Mouse (Mus musculus): ENCODE data around the gene Fam208b. TPM values are rescaled to one million over a fixed set of nuclear protein-coding genes. Genes with fewer than 3 reads are reported as not detected.

Gene Fam208b
- polyA plus RNA-seq, 1 experiment: 0.74 TPM

DNA sequence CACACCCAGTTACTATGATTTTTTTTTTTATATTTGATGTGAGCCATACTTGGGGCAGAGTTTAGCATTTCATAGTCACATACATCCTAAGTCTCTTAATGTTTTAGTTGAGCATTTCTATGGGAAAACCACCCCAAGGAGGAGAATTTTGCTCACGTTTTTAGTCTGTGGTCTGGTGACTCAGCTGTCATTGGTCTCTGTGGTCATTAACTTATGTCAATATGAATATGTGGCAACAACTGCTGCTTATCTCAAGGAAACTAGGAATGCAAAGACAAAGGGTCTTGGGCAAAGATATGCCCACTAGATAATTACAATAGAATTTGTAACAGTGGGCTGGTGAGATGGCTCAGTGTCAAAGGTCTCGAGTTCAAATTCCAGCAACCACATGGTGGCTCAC, 47.0 kb downstream of the Fam208b start:
- Histone ChIP-seq H3K36me3 (ENCODE audit: control insufficient read depth, insufficient read depth, low read length) (peaks cover 52% of the 10 kb centered on the region), H3K27me3 (ENCODE audit: control insufficient read depth, insufficient read depth, low read length) (no peaks in the 10 kb centered on the region), H3K4me3 (ENCODE audit: low read depth, low read length) (no peak overlapping the region), H3K27ac (ENCODE audit: insufficient read depth, low read depth, low read length) (no peak overlapping the region), H3K4me1 (ENCODE audit: control insufficient read depth, insufficient read depth, insufficient read length, low read length) (no peaks in the 10 kb centered on the region)
- TF ChIP-seq CTCF (IDR thresholded peaks at IDR 0.05; ENCODE audit: extremely low read depth, insufficient read length, insufficient replicate concordance, low read depth, low read length) (no peak), POLR2A (IDR thresholded peaks at IDR 0.05; ENCODE audit: low read depth, low read length) (no peak)
- whole genome bisulfite sequencing: 59% methylated on average over 2 of the region's 2 CpGs

DNA sequence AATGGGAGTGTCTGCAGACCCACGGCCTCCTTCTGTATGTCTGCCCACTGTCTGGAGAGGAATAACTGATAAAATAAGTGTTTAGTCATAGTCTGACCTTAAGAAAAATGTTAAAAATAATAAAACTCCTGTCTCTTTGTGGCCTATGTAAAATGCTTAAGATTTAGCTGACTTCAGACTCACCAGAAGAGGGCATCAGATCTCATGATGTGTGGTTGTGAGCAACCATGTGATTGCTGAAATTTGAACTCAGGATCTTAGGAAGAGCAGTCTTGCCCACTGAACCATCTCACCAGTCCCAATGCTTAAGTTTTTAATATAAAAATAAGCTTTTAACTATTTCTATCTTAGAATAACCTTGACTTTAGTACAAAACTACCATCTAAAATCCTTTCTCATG, 47.8 kb downstream of the Fam208b start:
- TF ChIP-seq CTCF (IDR thresholded peaks at IDR 0.05; ENCODE audit: extremely low read depth, insufficient read length, insufficient replicate concordance, low read depth, low read length) (no peak), POLR2A (IDR thresholded peaks at IDR 0.05; ENCODE audit: low read depth, low read length) (no peak)
- no peak overlapping the region for H3K4me3 ChIP-seq (ENCODE audit: low read depth, low read length)
- no peak overlapping the region for H3K27ac ChIP-seq (ENCODE audit: insufficient read depth, low read depth, low read length)
- 90% methylated on average over 1 of the region's 1 CpGs for WGBS
- H3K27me3 ChIP-seq (ENCODE audit: control insufficient read depth, insufficient read depth, low read length): no peaks in the 10 kb centered on the region
- peaks cover 54% of the 10 kb centered on the region for H3K36me3 ChIP-seq (ENCODE audit: control insufficient read depth, insufficient read depth, low read length)
- no peaks in the 10 kb centered on the region for H3K4me1 ChIP-seq (ENCODE audit: control insufficient read depth, insufficient read depth, insufficient read length, low read length)

DNA sequence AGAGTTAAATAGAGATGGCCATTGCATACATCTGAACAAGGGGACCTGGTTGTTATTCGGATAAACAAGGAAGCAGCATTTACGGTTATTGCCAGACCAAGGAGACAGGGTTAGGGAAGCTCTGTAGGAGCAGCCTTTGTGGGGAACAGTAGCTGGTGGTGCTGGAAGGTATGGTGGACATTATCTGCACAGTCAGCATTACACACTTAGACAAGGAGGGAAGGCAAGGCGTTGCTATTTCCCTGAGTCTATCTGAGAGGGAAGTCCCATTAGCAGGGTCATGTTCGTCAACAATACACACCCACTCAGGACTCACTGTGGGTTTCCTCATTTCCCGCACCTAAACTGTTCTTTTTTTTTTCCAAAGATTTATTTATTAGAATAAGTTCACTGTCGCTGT, 63.1 kb downstream of the Fam208b start:
- H3K27ac ChIP-seq (ENCODE audit: insufficient read depth, low read depth, low read length): no peak overlapping the region
- peaks cover 14% of the 10 kb centered on the region; the same call in 1 of the 2 replicates for H3K4me1 ChIP-seq (ENCODE audit: control insufficient read depth, insufficient read depth, insufficient read length, low read length)
- H3K36me3 ChIP-seq (ENCODE audit: control insufficient read depth, insufficient read depth, low read length): peaks cover 24% of the 10 kb centered on the region
- no peak overlapping the region for H3K4me3 ChIP-seq (ENCODE audit: low read depth, low read length)
- 63% methylated on average over 6 of the region's 6 CpGs for WGBS
- H3K27me3 ChIP-seq (ENCODE audit: control insufficient read depth, insufficient read depth, low read length): no peaks in the 10 kb centered on the region
- TF ChIP-seq POLR2A (IDR thresholded peaks at IDR 0.05; ENCODE audit: low read depth, low read length): no peak
- no peak for TF ChIP-seq CTCF (IDR thresholded peaks at IDR 0.05; ENCODE audit: extremely low read depth, insufficient read length, insufficient replicate concordance, low read depth, low read length)

DNA sequence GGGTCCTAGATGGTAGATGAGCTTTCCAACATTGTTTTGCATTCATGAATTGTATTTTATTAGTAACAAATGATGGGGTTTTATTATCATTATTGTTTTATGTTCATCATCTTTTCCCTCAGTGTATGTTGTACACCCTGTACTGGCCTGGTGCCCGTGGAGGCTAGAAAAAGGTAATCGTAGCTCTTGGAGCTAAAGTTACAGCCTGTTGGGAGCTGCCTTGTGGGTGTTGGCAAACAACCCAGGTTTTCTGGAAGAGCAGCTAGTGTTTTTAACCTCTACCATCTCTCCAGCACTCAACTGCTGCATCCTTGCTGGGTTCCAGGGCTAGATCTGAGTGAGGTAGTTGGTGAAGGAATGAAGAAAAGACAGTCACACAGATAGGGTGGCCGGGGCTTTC, 63.5 kb downstream of the Fam208b start:
- Histone ChIP-seq H3K27ac (ENCODE audit: insufficient read depth, low read depth, low read length) (no peak overlapping the region), H3K36me3 (ENCODE audit: control insufficient read depth, insufficient read depth, low read length) (peaks cover 23% of the 10 kb centered on the region), H3K4me1 (ENCODE audit: control insufficient read depth, insufficient read depth, insufficient read length, low read length) (peaks cover 14% of the 10 kb centered on the region; the same call in 1 of the 2 replicates), H3K4me3 (ENCODE audit: low read depth, low read length) (no peak overlapping the region), H3K27me3 (ENCODE audit: control insufficient read depth, insufficient read depth, low read length) (no peaks in the 10 kb centered on the region)
- TF ChIP-seq CTCF (IDR thresholded peaks at IDR 0.05; ENCODE audit: extremely low read depth, insufficient read length, insufficient replicate concordance, low read depth, low read length) (no peak), POLR2A (IDR thresholded peaks at IDR 0.05; ENCODE audit: low read depth, low read length) (no peak)
- WGBS: 60% methylated on average over 3 of the region's 3 CpGs

DNA sequence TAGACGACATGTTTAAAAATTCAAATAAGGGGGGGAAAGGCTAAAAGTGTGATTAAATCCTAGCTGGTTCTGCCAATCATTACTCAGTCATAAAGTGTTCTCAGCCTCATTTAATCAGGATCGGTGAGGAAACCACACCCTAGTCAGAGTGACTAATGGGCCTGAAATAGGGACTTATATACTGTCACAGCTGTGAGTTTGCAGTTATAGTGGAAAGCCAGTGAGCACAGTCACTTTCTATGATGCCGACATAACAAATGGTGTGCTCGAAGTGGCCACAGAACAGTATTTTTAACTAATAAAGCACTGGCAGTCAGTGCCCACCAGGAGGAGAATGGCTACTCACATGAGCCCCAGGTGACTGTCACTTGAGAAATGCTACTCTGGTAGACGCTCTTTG, 66.0 kb downstream of the Fam208b start:
- Histone ChIP-seq H3K36me3 (ENCODE audit: control insufficient read depth, insufficient read depth, low read length) (peaks cover 18% of the 10 kb centered on the region), H3K27me3 (ENCODE audit: control insufficient read depth, insufficient read depth, low read length) (no peaks in the 10 kb centered on the region), H3K27ac (ENCODE audit: insufficient read depth, low read depth, low read length) (no peak overlapping the region), H3K4me3 (ENCODE audit: low read depth, low read length) (no peak overlapping the region), H3K4me1 (ENCODE audit: control insufficient read depth, insufficient read depth, insufficient read length, low read length) (peaks cover 22% of the 10 kb centered on the region)
- no peak for TF ChIP-seq POLR2A (IDR thresholded peaks at IDR 0.05; ENCODE audit: low read depth, low read length)
- TF ChIP-seq CTCF (IDR thresholded peaks at IDR 0.05; ENCODE audit: extremely low read depth, insufficient read length, insufficient replicate concordance, low read depth, low read length): no peak
- 35% methylated on average over 5 of the region's 5 CpGs for WGBS

DNA sequence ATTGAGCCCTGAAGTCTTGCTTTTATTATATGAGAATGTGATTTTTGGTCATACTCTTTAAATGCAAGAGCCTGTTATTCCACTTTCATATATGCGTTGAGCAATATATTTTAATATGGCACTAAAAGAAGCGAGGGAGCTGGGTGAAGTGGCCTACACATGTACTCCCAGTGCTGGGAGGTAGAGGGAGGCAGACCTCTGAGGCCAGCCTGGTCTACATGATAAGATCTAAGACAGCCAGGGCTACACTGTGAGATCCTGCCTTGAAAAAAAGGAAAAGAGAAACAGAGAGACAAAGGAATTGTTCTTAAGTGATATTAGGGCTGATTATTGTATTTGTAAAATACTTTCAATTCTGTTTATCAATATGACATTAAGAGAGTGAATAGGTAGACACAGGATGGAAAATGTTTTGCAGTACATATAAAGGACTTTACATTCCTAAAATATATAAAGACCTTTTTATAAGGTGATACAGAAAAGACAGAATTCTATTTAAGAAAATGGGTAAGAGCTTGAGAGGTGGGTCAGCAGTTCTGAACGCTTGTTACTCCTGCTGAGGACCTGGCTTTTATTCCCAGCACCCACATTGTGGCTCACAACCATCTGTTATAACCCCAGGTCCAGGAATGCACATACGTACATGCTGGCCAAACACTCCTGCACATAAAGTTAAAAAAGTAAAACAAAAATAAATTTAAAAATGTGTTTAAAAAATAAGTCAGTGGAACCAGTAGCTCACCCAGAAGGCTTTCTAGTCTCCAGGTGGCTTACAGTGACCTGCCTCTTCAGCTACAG, 66.6 kb downstream of the Fam208b start:
- Histone ChIP-seq H3K36me3 (ENCODE audit: control insufficient read depth, insufficient read depth, low read length) (peaks cover 15% of the 10 kb centered on the region), H3K4me3 (ENCODE audit: low read depth, low read length) (no peak overlapping the region), H3K27ac (ENCODE audit: insufficient read depth, low read depth, low read length) (no peak overlapping the region), H3K4me1 (ENCODE audit: control insufficient read depth, insufficient read depth, insufficient read length, low read length) (peaks cover 23% of the 10 kb centered on the region), H3K27me3 (ENCODE audit: control insufficient read depth, insufficient read depth, low read length) (no peaks in the 10 kb centered on the region)
- 84% methylated on average over 4 of the region's 4 CpGs for WGBS
- no peak for TF ChIP-seq POLR2A (IDR thresholded peaks at IDR 0.05; ENCODE audit: low read depth, low read length)
- TF ChIP-seq CTCF (IDR thresholded peaks at IDR 0.05; ENCODE audit: extremely low read depth, insufficient read length, insufficient replicate concordance, low read depth, low read length): no peak

DNA sequence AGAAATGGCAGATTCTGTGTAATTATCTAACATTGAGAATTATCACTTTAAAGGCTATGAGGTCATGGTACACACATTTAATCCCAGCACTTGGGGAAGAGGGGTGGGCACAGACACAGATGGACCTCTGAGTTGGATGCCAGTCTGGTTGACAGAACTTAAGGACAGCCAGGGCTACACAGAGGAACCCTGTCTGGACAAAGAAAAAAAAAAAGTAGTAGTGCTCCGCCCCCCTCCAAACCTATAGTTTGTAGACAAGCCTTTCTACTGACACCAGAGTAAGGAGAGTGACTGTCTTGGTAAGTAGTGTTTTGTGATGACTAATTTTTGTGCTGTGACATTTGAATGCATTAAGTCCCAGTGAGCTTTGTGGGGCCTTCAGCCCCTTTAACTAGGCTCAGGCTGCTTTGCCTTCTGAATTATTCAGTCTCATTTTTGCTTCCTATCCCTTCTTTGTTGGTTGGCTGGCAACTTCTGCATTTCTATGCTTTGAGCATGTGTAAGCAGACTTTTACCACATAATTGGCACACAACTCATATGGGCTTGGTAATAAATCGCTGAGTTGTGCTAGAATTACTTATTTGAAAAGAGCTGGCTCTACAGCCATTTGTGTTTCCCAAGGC, 69.6 kb downstream of the Fam208b start:
- Histone ChIP-seq H3K27ac (ENCODE audit: insufficient read depth, low read depth, low read length) (no peak overlapping the region), H3K27me3 (ENCODE audit: control insufficient read depth, insufficient read depth, low read length) (no peaks in the 10 kb centered on the region), H3K36me3 (ENCODE audit: control insufficient read depth, insufficient read depth, low read length) (peaks cover 7% of the 10 kb centered on the region), H3K4me1 (ENCODE audit: control insufficient read depth, insufficient read depth, insufficient read length, low read length) (peaks cover 27% of the 10 kb centered on the region), H3K4me3 (ENCODE audit: low read depth, low read length) (no peak overlapping the region)
- TF ChIP-seq CTCF (IDR thresholded peaks at IDR 0.05; ENCODE audit: extremely low read depth, insufficient read length, insufficient replicate concordance, low read depth, low read length) (no peak), POLR2A (IDR thresholded peaks at IDR 0.05; ENCODE audit: low read depth, low read length) (no peak)
- 56% methylated on average over 2 of the region's 2 CpGs for WGBS
